Mouse (Mus musculus) lung, adult 2 months (tissue): ENCODE measurements at regions not wholly inside any gene's neighbourhood (a gene's known extent, or its start where the extent isn't known, plus 50 kb on each side); places are given as distances from the start of the nearest gene placed in this dataset.

Experiments
- CTCF ChIP-seq: fragments of 200-500 bp; IDR thresholded peaks from 2 replicates; pipeline ENCODE4 v1.5.1; 2011; ENCODE audit warnings: mild to moderate bottlenecking, low read length, control low read depth; ENCODE audit not compliant: insufficient read depth
- POLR2A ChIP-seq: fragments of 200-500 bp; IDR thresholded peaks from 2 replicates; pipeline ENCODE4 v1.6.1; 2011; ENCODE audit warnings: low read depth, mild to moderate bottlenecking, control low read depth, low read length, borderline replicate concordance; ENCODE audit errors: extremely low read depth

DNA sequence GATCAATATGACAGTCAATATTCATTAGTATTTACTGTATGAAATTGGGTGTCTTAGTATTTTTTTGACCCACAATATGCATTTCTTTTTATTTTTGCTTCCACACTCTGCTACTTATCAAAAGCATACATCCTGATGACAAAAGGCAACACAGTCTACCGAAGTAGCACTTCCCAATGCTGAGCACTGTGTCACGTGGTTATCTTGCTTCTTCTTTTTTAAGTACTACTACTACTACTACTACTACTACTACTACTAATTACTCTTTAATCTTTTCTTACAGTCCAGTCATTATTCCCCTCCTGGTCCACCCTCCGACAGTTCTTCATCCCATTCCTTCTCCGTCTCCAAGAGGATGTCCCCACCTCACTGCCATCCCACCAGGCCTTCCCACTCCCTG is 92.6 kb upstream of the Tgm3 start:
- TF ChIP-seq POLR2A (no peak), CTCF (no peak)
